Mouse (Mus musculus): Measurements from ENCODE around the gene Srp54a.

Srp54a gene

DNA sequence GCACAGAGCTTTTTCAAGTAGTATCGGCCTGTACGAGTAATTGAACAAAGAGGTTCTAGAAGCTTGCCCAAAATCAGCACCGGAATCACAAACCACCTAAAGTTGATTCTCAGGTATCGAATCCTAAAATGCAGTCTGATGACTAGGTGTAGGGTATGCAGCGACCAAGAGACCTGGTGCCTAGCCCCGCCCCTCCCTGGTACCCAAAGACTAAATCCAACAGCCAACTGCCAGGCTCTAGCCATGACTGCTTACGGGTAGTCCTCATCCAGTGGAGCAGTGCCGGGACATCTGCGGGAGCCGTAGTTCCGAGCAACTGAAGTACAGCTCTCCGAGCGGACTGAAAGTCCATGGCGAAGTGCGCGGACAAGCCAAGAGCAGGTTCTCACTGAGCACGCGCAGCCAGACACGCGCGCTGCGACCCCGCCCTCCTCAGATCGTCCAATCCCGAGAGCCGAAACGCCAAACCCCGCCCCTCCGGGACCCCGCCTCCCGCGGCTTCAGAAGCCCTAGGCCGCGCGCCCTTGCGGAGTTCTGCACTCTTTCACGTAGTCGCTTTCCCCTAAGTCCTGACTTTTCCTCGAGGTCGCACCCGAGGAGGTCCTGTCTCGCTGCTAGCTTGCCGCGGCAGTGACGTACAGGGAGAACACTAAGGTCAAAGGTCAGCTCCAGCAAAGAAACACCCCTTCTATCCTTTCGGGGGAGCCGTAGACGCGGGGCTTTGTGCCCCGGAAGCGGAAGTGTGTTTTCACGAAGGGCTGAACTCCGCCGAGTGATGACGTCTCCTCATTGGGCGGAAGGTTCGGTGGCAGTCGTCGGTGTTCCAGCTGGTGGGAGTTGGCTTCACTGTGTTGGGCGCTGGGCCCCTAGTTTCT lies at the start of gene Srp54a, which contains the start of gene 2700097O09Rik:
TSS of gene Srp54a (plus strand) at position 537 of the 875 bp plus-strand sequence.
TSS of gene 2700097O09Rik (minus strand) at position 385 of the 875 bp plus-strand sequence.
- under 1% methylated on average over 60 of the region's 60 CpGs for WGBS

GRCm38 (mm10) chr12:55041011-55041410 lies 39.1 kb upstream of the Srp54a start:
- WGBS, result 84% methylated on average over 15 of the region's 15 CpGs

GRCm38 (mm10) chr12:55049731-55050353 lies 30.2 kb upstream of the Srp54a start:
- 92% methylated on average over 8 of the region's 8 CpGs for WGBS

DNA sequence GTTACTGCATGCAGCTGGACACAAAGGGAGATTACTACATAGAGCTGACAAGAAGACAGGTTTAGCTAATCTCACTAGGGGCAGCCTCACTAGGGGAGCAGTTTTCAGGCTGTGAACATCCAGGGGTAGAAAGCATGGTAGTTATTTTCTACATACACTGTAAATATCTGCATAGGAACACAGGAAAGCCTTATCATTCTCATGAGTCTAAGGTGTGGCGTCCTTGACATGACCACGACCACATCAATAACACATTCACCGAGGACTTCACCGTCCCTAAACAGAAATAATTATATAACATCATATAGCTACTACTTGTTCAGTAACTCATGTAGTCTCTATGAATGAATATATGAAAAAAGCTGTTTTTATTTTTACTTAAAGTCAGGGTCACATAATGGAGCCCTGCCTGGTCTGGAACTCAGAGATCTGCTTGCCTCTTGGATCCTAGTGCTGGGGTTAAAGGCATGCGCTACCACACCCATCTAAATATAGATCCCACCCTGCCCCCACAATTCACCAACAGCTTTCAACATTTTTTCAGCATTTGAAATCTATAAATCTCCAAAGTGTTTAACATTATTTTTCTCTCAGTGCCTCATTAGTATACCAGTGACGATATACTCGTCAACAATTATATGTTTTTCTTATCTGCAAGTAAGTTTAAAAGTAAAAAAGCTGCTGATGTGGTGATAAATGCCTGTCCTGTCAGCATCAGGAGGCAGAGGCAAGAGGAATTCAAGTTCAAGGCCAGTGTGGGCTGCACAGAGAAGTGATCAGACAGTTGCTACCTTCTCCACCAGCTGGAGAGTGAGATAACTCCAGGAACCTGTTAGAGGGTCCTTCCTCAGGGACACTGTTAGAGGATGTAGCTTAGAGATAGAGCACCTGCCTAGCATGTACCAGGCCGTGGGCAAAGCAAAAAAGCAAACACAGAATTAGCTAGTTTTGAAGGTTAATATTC lies 28.6 kb upstream of the Srp54a start:
- WGBS, result 94% methylated on average over 8 of the region's 8 CpGs

DNA sequence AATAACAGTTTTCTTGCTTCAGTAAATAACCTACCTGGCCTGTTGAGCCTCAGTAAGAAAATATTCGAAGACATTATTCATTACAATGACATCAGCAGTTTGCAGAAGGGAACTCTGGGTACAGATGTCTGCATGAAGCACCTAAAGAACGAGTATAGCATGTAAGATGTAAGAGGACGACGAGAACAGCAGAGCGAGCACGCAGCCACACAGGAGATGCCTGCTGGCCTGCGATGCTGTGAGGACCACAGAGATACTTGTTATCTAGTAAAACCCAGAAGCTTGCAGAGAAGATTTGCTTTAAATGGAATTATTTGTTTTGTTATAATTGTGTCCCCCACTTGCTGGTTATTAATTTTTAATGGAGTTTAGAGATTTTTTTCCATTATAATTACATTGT lies 26.8 kb upstream of the Srp54a start:
- 93% methylated on average over 7 of the region's 7 CpGs for WGBS

- WGBS, result 94% methylated on average over 2 of the region's 2 CpGs
Measured at GRCm38 (mm10) chr12:55054551-55055241, 25.4 kb upstream of the Srp54a start.

GRCm38 (mm10) chr12:55056703-55057102 lies 23.4 kb upstream of the Srp54a start:
- 64% methylated on average over 2 of the region's 2 CpGs for WGBS

- WGBS, result 85% methylated on average over 6 of the region's 6 CpGs
Measured at GRCm38 (mm10) chr12:55058865-55059615, 21.0 kb upstream of the Srp54a start.

- 70% methylated on average over 3 of the region's 3 CpGs for WGBS
Measured at GRCm38 (mm10) chr12:55059812-55060211, 20.2 kb upstream of the Srp54a start.

GRCm38 (mm10) chr12:55060212-55060898 lies 19.7 kb upstream of the Srp54a start:
- 77% methylated on average over 6 of the region's 6 CpGs for WGBS

DNA sequence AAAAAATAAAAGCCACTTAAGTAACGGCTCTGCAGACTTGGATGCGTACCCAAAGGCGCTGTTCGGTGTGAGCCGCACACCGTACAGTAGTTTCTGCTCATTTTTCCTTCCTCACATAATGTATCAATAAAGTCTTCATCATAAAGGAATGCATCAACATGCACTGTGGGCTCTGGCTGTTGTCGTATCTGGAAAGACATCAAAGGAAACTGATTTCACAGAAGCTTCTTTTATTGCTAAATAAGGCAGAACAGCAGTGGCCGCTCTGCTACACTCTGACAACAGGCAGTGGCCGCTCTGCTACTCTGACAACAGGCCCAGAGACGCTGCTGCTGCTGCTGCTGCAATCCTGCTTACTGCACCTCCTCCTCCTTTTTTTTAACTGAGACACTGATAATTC lies 19.1 kb upstream of the Srp54a start:
- 61% methylated on average over 10 of the region's 10 CpGs for WGBS

DNA sequence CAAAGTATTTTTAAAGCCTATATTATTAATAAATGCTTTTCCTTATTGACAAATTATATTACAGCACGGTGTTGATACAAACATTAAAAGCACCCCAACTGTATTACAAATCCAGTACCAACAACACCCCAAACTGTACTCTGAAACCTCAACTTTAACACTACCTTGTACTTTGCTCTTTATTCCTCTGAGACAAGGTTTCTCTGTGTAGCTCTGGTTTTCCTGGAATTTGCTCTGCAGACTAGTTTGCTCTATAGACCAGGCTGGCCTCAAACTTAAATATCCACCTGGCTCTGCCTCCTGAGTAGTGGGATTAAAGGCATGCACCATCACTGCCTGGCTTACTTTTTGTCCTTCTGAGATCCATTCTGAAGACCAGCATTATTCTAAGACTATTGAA lies 17.9 kb upstream of the Srp54a start:
- WGBS, result 97% methylated on average over 1 of the region's 1 CpGs

DNA sequence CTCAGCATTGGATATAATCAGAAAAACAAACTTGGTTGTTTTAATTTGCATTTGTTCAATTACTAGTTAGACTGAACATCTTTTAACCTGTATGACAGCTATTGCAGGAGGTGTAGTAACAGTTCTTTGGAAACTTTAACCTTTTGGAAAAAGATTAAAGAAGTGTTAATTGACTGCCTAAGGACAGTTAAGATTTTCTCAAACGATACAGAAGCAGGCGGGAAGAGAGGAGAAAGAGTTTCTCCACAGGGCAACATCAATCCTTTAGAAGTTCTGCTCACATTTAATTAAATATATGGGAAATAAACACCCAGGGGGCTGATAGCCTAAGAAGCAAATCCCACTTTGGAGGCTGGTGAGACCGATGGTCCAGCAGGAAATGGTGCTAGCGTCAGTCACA lies 7.6 kb upstream of the Srp54a start:
- 74% methylated on average over 4 of the region's 4 CpGs for WGBS

GRCm38 (mm10) chr12:55073686-55074085 lies 6.4 kb upstream of the Srp54a start:
- 96% methylated on average over 7 of the region's 7 CpGs for WGBS

DNA sequence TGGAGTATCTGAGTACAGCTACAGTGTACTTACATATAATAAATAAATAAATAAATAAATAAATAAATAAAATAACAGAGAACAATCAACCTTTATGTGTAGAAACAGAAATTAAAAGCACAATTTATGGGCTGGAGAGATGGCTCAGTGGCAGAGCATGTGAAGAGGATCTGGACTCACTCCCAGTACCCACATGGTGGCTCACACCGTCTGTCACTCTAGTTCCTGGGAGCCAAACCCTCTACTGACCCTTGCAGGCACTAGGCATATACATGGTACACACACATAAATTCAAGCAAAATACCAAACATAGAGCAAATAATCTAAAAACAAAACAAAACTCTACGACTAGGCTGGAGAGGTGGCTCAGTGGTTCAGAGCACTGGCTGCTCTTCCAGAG lies 4.8 kb upstream of the Srp54a start:
- WGBS, result 86% methylated on average over 2 of the region's 2 CpGs

- WGBS, result 16% methylated on average over 2 of the region's 2 CpGs
Measured at GRCm38 (mm10) chr12:55078706-55079105, 1.4 kb upstream of the Srp54a start.

GRCm38 (mm10) chr12:55080601-55080942 lies 510 bp downstream of the Srp54a start:
- under 1% methylated on average over 25 of the region's 25 CpGs for WGBS

- WGBS, result 79% methylated on average over 1 of the region's 7 CpGs
Measured at GRCm38 (mm10) chr12:55092127-55092526, 12.1 kb downstream of the Srp54a start.

DNA sequence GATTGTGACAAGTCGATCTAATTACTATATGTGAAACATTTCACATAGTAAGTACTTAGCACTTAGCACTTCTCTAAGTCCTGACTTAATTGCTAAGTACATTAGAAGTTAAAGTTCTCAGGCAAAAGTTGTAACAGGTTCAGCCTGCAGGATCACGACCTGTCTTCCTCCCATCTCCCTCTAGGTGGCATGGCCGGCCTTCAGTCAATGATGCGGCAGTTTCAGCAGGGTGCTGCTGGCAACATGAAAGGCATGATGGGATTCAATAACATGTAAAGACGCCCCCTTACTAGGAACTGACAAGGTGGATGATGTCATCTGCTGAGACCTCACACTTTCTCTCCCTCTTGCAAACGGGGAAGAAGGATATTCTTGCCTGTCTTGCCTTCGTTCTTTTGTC lies 32.6 kb downstream of the Srp54a start:
- no CpG with 5 or more reads among the region's 7 CpGs for WGBS

DNA sequence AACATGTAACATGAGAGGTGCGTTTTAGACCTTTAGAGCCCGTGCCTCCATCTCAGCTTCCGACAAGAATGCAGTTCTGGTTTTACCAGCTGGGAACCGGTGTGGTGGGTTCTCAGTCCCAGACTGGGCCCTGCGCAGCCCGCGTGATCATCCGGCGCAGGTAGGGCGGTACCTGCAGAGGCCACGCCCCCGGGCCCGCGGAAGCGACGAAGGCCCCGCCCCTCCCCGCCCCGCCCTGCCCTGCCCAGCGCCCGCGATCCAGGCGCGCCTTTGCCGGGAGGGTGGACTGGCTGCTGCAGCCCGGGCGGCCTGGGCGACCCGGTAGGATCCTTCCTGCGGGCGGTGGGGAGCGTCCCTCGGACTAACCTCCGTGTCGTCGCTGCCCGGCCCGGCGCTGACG lies 44.2 kb downstream of the Srp54a start, which contains the start of gene Fam177a:
TSS of gene Fam177a (plus strand) at position 228 of the 400 bp plus-strand sequence.
- no CpG with 5 or more reads among the region's 40 CpGs for WGBS

Measured in cerebral cortex, adult 2 months (tissue).